Mouse (Mus musculus): Measurements from ENCODE around the gene Slc36a3. TPM values are rescaled to one million over a fixed set of nuclear protein-coding genes. Genes with fewer than 3 reads are reported as not detected.

Gene Slc36a3
- polyA plus RNA-seq, 2 experiments = not detected

- no peak for ATAC-seq (ENCODE audit: insufficient read depth)
- no peak overlapping the region for H3K27ac ChIP-seq
These were observed 3.0 kb downstream of the Slc36a3 start for GRCm38 (mm10) chr11:55148461-55148860.

GRCm38 (mm10) chr11:55147423-55147822 lies 4.1 kb downstream of the Slc36a3 start:
- Histone ChIP-seq H3K36me3 (replicated peaks; ENCODE audit: control insufficient read depth, insufficient read depth, low read depth) (no peaks in the 10 kb centered on the region), H3K4me1 (replicated peaks; ENCODE audit: control insufficient read depth in 2 of 2, insufficient read depth in 2 of 2, low read length in 1 of 2) (no peaks in the 10 kb centered on the region; a peak in 1 of 4 replicates), H3K9me3 (ENCODE audit: control insufficient read depth, low read length) (no peaks in the 10 kb centered on the region), H3K27me3 (ENCODE audit: control insufficient read depth, insufficient read depth, low read length) (no peaks in the 10 kb centered on the region), H3K4me3 (ENCODE audit: insufficient read depth in 1 of 2, low read depth in 2 of 2, low read length in 2 of 2) (no peak overlapping the region), H3K27ac (no peak overlapping the region), H3K9ac (replicated peaks) (no peak overlapping the region), H3K4me2 (ENCODE audit: low read depth) (no peak overlapping the region)
- no peak for ATAC-seq (ENCODE audit: insufficient read depth)
- WGBS (ENCODE audit: insufficient replicate concordance) = 25% methylated on average over 6 of the region's 6 CpGs
- DNase-seq (ENCODE audit: low read depth in 3 of 3, low spot score in 3 of 3) = no peak
- TF ChIP-seq EP300 (IDR thresholded peaks at IDR 0.05; ENCODE audit: low read depth) = no peak
- no peak for TF ChIP-seq CTCF (IDR thresholded peaks at IDR 0.05; ENCODE audit: low read depth)

More at GRCm38 (mm10) chr11:55148461-55148860, 3.0 kb downstream of the Slc36a3 start:
- Histone ChIP-seq H3K27me3 (ENCODE audit: control insufficient read depth, insufficient read depth, low read length) (no peaks in the 10 kb centered on the region), H3K36me3 (replicated peaks; ENCODE audit: control insufficient read depth, insufficient read depth, low read depth) (no peaks in the 10 kb centered on the region), H3K9ac (replicated peaks) (no peak overlapping the region), H3K4me2 (ENCODE audit: low read depth) (no peak overlapping the region), H3K9me3 (ENCODE audit: control insufficient read depth, low read length) (no peaks in the 10 kb centered on the region), H3K4me3 (ENCODE audit: insufficient read depth in 1 of 2, low read depth in 2 of 2, low read length in 2 of 2) (no peak overlapping the region), H3K4me1 (replicated peaks; ENCODE audit: control insufficient read depth in 2 of 2, insufficient read depth in 2 of 2, low read length in 1 of 2) (no peaks in the 10 kb centered on the region; a peak in 1 of 4 replicates)
- no peak for DNase-seq (ENCODE audit: low read depth in 3 of 3, low spot score in 3 of 3)
- TF ChIP-seq CTCF (IDR thresholded peaks at IDR 0.05; ENCODE audit: low read depth) = no peak
- TF ChIP-seq EP300 (IDR thresholded peaks at IDR 0.05; ENCODE audit: low read depth) = no peak
- 40% methylated on average over 4 of the region's 4 CpGs for WGBS (ENCODE audit: insufficient replicate concordance)

GRCm38 (mm10) chr11:55146855-55147254 lies 4.7 kb downstream of the Slc36a3 start:
- H3K9ac ChIP-seq (replicated peaks) = no peak overlapping the region
- no peaks in the 10 kb centered on the region for H3K9me3 ChIP-seq (ENCODE audit: control insufficient read depth, low read length)
- no peaks in the 10 kb centered on the region for H3K27me3 ChIP-seq (ENCODE audit: control insufficient read depth, insufficient read depth, low read length)
- WGBS (ENCODE audit: insufficient replicate concordance) = 78% methylated on average over 1 of the region's 1 CpGs
- ATAC-seq (ENCODE audit: insufficient read depth) (no peak), DNase-seq (ENCODE audit: low read depth in 3 of 3, low spot score in 3 of 3) (no peak)
- TF ChIP-seq CTCF (IDR thresholded peaks at IDR 0.05; ENCODE audit: low read depth) = no peak
- no peak for TF ChIP-seq EP300 (IDR thresholded peaks at IDR 0.05; ENCODE audit: low read depth)
- H3K4me2 ChIP-seq (ENCODE audit: low read depth) = no peak overlapping the region
- H3K4me1 ChIP-seq (replicated peaks; ENCODE audit: control insufficient read depth in 2 of 2, insufficient read depth in 2 of 2, low read length in 1 of 2) = no peaks in the 10 kb centered on the region; a peak in 1 of 4 replicates
- H3K36me3 ChIP-seq (replicated peaks; ENCODE audit: control insufficient read depth, insufficient read depth, low read depth) = no peaks in the 10 kb centered on the region
- H3K27ac ChIP-seq = no peak overlapping the region
- no peak overlapping the region for H3K4me3 ChIP-seq (ENCODE audit: insufficient read depth in 1 of 2, low read depth in 2 of 2, low read length in 2 of 2)

GRCm38 (mm10) chr11:55144011-55144410 lies 7.5 kb downstream of the Slc36a3 start:
- no peak overlapping the region for H3K4me2 ChIP-seq (ENCODE audit: low read depth)
- no peak overlapping the region for H3K9ac ChIP-seq (replicated peaks)
- WGBS (ENCODE audit: insufficient replicate concordance) = 65% methylated on average over 5 of the region's 5 CpGs
- H3K9me3 ChIP-seq (ENCODE audit: control insufficient read depth, low read length) = no peaks in the 10 kb centered on the region
- no peaks in the 10 kb centered on the region for H3K36me3 ChIP-seq (replicated peaks; ENCODE audit: control insufficient read depth, insufficient read depth, low read depth)
- TF ChIP-seq EP300 (IDR thresholded peaks at IDR 0.05; ENCODE audit: low read depth) = no peak
- TF ChIP-seq CTCF (IDR thresholded peaks at IDR 0.05; ENCODE audit: low read depth) = no peak
- H3K27ac ChIP-seq = no peak overlapping the region
- DNase-seq (ENCODE audit: low read depth in 3 of 3, low spot score in 3 of 3) = no peak
- H3K4me3 ChIP-seq (ENCODE audit: insufficient read depth in 1 of 2, low read depth in 2 of 2, low read length in 2 of 2) = no peak overlapping the region
- no peaks in the 10 kb centered on the region; a peak in 1 of 4 replicates for H3K4me1 ChIP-seq (replicated peaks; ENCODE audit: control insufficient read depth in 2 of 2, insufficient read depth in 2 of 2, low read length in 1 of 2)
- ATAC-seq (ENCODE audit: insufficient read depth) = no peak
- no peaks in the 10 kb centered on the region for H3K27me3 ChIP-seq (ENCODE audit: control insufficient read depth, insufficient read depth, low read length)

GRCm38 (mm10) chr11:55141502-55141901 lies 10.0 kb downstream of the Slc36a3 start:
- no peaks in the 10 kb centered on the region for H3K36me3 ChIP-seq (replicated peaks; ENCODE audit: control insufficient read depth, insufficient read depth, low read depth)
- H3K27me3 ChIP-seq (ENCODE audit: control insufficient read depth, insufficient read depth, low read length) = no peaks in the 10 kb centered on the region
- H3K4me2 ChIP-seq (ENCODE audit: low read depth) = no peak overlapping the region
- no peak overlapping the region for H3K9ac ChIP-seq (replicated peaks)
- ATAC-seq (ENCODE audit: insufficient read depth) (no peak), DNase-seq (ENCODE audit: low read depth in 3 of 3, low spot score in 3 of 3) (no peak)
- no peak overlapping the region for H3K27ac ChIP-seq
- no peaks in the 10 kb centered on the region for H3K9me3 ChIP-seq (ENCODE audit: control insufficient read depth, low read length)
- no peak overlapping the region for H3K4me3 ChIP-seq (ENCODE audit: insufficient read depth in 1 of 2, low read depth in 2 of 2, low read length in 2 of 2)
- no peaks in the 10 kb centered on the region for H3K4me1 ChIP-seq (replicated peaks; ENCODE audit: control insufficient read depth in 2 of 2, insufficient read depth in 2 of 2, low read length in 1 of 2)
- TF ChIP-seq CTCF (IDR thresholded peaks at IDR 0.05; ENCODE audit: low read depth) (no peak), EP300 (IDR thresholded peaks at IDR 0.05; ENCODE audit: low read depth) (no peak)
- 64% methylated on average over 4 of the region's 4 CpGs for WGBS (ENCODE audit: insufficient replicate concordance)
